Mouse (Mus musculus): ENCODE measurements around the gene Mapkapk2.

Mapkapk2 gene

GRCm38 (mm10) chr1:131019492-131020098 lies 78.0 kb downstream of the Mapkapk2 start, which contains the start of gene Il10:
Gene Il10, plus strand, starts transcription at chr1:131019845.
- no peak for DNase-seq

- no peak for DNase-seq
Observed at GRCm38 (mm10) chr1:131015879-131016278, 81.7 kb downstream of the Mapkapk2 start.

- no peak for DNase-seq
Observed at GRCm38 (mm10) chr1:131015281-131015680, 82.3 kb downstream of the Mapkapk2 start.

GRCm38 (mm10) chr1:131013926-131014325 lies 83.7 kb downstream of the Mapkapk2 start:
- no peak for DNase-seq

- DNase-seq: no peak
Observed at GRCm38 (mm10) chr1:131012494-131012893, 85.1 kb downstream of the Mapkapk2 start.

GRCm38 (mm10) chr1:131010201-131011153 lies 87.1 kb downstream of the Mapkapk2 start:
- no peak for DNase-seq

- no peak for DNase-seq
Observed at GRCm38 (mm10) chr1:131006069-131006468, 91.6 kb downstream of the Mapkapk2 start.

All from kidney, postnatal 14 days (tissue).